Mouse (Mus musculus): Measurements from ENCODE around the gene AF366264.
"Not testable (repeated sequence)": the region's sequence is repeated elsewhere in the genome, so short reads cannot be mapped to it uniquely, and the experiment has no call there.

AF366264 gene

GRCm38 (mm10) chr8:13838289-13838688, at the start of gene AF366264:
Gene AF366264, minus strand, starts transcription at chr8:13838389.
- DNase-seq, result not testable (repeated sequence)

- DNase-seq, result not testable (repeated sequence)
These were observed 5.1 kb upstream of the AF366264 start for GRCm38 (mm10) chr8:13843286-13843685.

- DNase-seq, result no peak
These were observed 9.5 kb downstream of the AF366264 start for GRCm38 (mm10) chr8:13828598-13829172.

- DNase-seq, result no peak
These were observed 38.6 kb downstream of the AF366264 start for GRCm38 (mm10) chr8:13799566-13799965.

- no peak for DNase-seq
These were observed 40.5 kb downstream of the AF366264 start for GRCm38 (mm10) chr8:13797676-13798075.

- no peak for DNase-seq
These were observed 44.5 kb downstream of the AF366264 start for GRCm38 (mm10) chr8:13793746-13794101.

GRCm38 (mm10) chr8:13793097-13793745, 45.0 kb downstream of the AF366264 start:
- no peak for DNase-seq

GRCm38 (mm10) chr8:13789606-13790005, 48.6 kb downstream of the AF366264 start:
- no peak for DNase-seq

GRCm38 (mm10) chr8:13785764-13786299, 52.4 kb downstream of the AF366264 start:
- DNase-seq, result peak; percentile 98

GRCm38 (mm10) chr8:13785250-13785763, 52.9 kb downstream of the AF366264 start, which contains the start of gene Upf3a:
Gene Upf3a, plus strand, starts transcription at chr8:13785615.
- peak; percentile 93 to 94 for DNase-seq
